Mouse (Mus musculus): ENCODE data around the gene Hoxc6. TPM values are rescaled to one million over a fixed set of nuclear protein-coding genes. Genes with fewer than 3 reads are reported as not detected.

Gene Hoxc6
- polyA plus RNA-seq, 1 experiment from 2014 or later: not detected

- Histone ChIP-seq H3K27ac (ENCODE audit: low read length) (no peak overlapping the region), H3K4me3 (ENCODE audit: low read depth, low read length) (no peak overlapping the region)
Observed at GRCm38 (mm10) chr15:103005308-103005707, 7.3 kb downstream of the Hoxc6 start.

GRCm38 (mm10) chr15:103005797-103006196, 7.7 kb downstream of the Hoxc6 start:
- Histone ChIP-seq H3K27ac (ENCODE audit: low read length) (no peak overlapping the region), H3K4me2 (ENCODE audit: low read length) (no peak overlapping the region), H3K4me3 (ENCODE audit: low read depth, low read length) (no peak overlapping the region), H3K9me3 (replicated peaks; ENCODE audit: control insufficient read depth, low read length, poor library complexity, severe bottlenecking) (no peaks in the 10 kb centered on the region), H3K4me1 (ENCODE audit: control insufficient read depth, insufficient read depth, low read length) (no peaks in the 10 kb centered on the region), H3K36me3 (ENCODE audit: control insufficient read depth, insufficient read depth, low read length) (no peaks in the 10 kb centered on the region), H3K27me3 (ENCODE audit: control insufficient read depth, insufficient read depth, low read depth, low read length) (peaks cover 96% of the 10 kb centered on the region), H3K9ac (ENCODE audit: low read depth, low read length) (no peak overlapping the region)
- 4% methylated on average over 5 of the region's 5 CpGs for WGBS
- ATAC-seq: no peak

More at GRCm38 (mm10) chr15:103005308-103005707, 7.3 kb downstream of the Hoxc6 start:
- peaks cover 96% of the 10 kb centered on the region for H3K27me3 ChIP-seq (ENCODE audit: control insufficient read depth, insufficient read depth, low read depth, low read length)
- no peaks in the 10 kb centered on the region for H3K9me3 ChIP-seq (replicated peaks; ENCODE audit: control insufficient read depth, low read length, poor library complexity, severe bottlenecking)
- 0% methylated on average over 17 of the region's 17 CpGs for WGBS
- H3K4me2 ChIP-seq (ENCODE audit: low read length): no peak overlapping the region
- H3K36me3 ChIP-seq (ENCODE audit: control insufficient read depth, insufficient read depth, low read length): no peaks in the 10 kb centered on the region
- no peak overlapping the region for H3K9ac ChIP-seq (ENCODE audit: low read depth, low read length)
- no peak for ATAC-seq
- no peaks in the 10 kb centered on the region for H3K4me1 ChIP-seq (ENCODE audit: control insufficient read depth, insufficient read depth, low read length)

GRCm38 (mm10) chr15:103006326-103006725, 8.3 kb downstream of the Hoxc6 start:
- H3K27me3 ChIP-seq (ENCODE audit: control insufficient read depth, insufficient read depth, low read depth, low read length): peaks cover 97% of the 10 kb centered on the region
- no peak overlapping the region for H3K4me3 ChIP-seq (ENCODE audit: low read depth, low read length)
- ATAC-seq: no peak
- H3K27ac ChIP-seq (ENCODE audit: low read length): no peak overlapping the region
- no peaks in the 10 kb centered on the region for H3K9me3 ChIP-seq (replicated peaks; ENCODE audit: control insufficient read depth, low read length, poor library complexity, severe bottlenecking)
- no peak overlapping the region for H3K4me2 ChIP-seq (ENCODE audit: low read length)
- WGBS: 10% methylated on average over 1 of the region's 1 CpGs
- no peaks in the 10 kb centered on the region for H3K4me1 ChIP-seq (ENCODE audit: control insufficient read depth, insufficient read depth, low read length)
- H3K9ac ChIP-seq (ENCODE audit: low read depth, low read length): no peak overlapping the region
- no peaks in the 10 kb centered on the region for H3K36me3 ChIP-seq (ENCODE audit: control insufficient read depth, insufficient read depth, low read length)

GRCm38 (mm10) chr15:103009265-103010111, 11.4 kb downstream of the Hoxc6 start:
- H3K27ac ChIP-seq (ENCODE audit: low read length): no peak overlapping the region
- 2% methylated on average over 27 of the region's 27 CpGs for WGBS
- H3K4me3 ChIP-seq (ENCODE audit: low read depth, low read length): no peak overlapping the region
- H3K27me3 ChIP-seq (ENCODE audit: control insufficient read depth, insufficient read depth, low read depth, low read length): peaks cover 96% of the 10 kb centered on the region
- H3K36me3 ChIP-seq (ENCODE audit: control insufficient read depth, insufficient read depth, low read length): no peaks in the 10 kb centered on the region
- no peak overlapping the region for H3K9ac ChIP-seq (ENCODE audit: low read depth, low read length)
- no peak overlapping the region for H3K4me2 ChIP-seq (ENCODE audit: low read length)
- peaks cover 5% of the 10 kb centered on the region; the same call in 1 of the 2 replicates for H3K4me1 ChIP-seq (ENCODE audit: control insufficient read depth, insufficient read depth, low read length)
- no peak for ATAC-seq
- no peaks in the 10 kb centered on the region for H3K9me3 ChIP-seq (replicated peaks; ENCODE audit: control insufficient read depth, low read length, poor library complexity, severe bottlenecking)

GRCm38 (mm10) chr15:103010112-103010846, 12.2 kb downstream of the Hoxc6 start:
- peaks cover 95% of the 10 kb centered on the region for H3K27me3 ChIP-seq (ENCODE audit: control insufficient read depth, insufficient read depth, low read depth, low read length)
- H3K9ac ChIP-seq (ENCODE audit: low read depth, low read length): no peak overlapping the region
- H3K36me3 ChIP-seq (ENCODE audit: control insufficient read depth, insufficient read depth, low read length): no peaks in the 10 kb centered on the region
- no peaks in the 10 kb centered on the region for H3K9me3 ChIP-seq (replicated peaks; ENCODE audit: control insufficient read depth, low read length, poor library complexity, severe bottlenecking)
- under 1% methylated on average over 31 of the region's 31 CpGs for WGBS
- H3K4me3 ChIP-seq (ENCODE audit: low read depth, low read length): no peak overlapping the region
- H3K4me2 ChIP-seq (ENCODE audit: low read length): no peak overlapping the region
- no peak for ATAC-seq
- H3K27ac ChIP-seq (ENCODE audit: low read length): no peak overlapping the region
- peaks cover 5% of the 10 kb centered on the region; the same call in 1 of the 2 replicates for H3K4me1 ChIP-seq (ENCODE audit: control insufficient read depth, insufficient read depth, low read length)

GRCm38 (mm10) chr15:103010847-103011555, 12.9 kb downstream of the Hoxc6 start:
- Histone ChIP-seq H3K9ac (ENCODE audit: low read depth, low read length) (no peak overlapping the region), H3K4me2 (ENCODE audit: low read length) (no peak overlapping the region), H3K27ac (ENCODE audit: low read length) (no peak overlapping the region)

GRCm38 (mm10) chr15:103011928-103012486, 13.9 kb downstream of the Hoxc6 start:
- Histone ChIP-seq H3K4me1 (ENCODE audit: control insufficient read depth, insufficient read depth, low read length) (peaks cover 5% of the 10 kb centered on the region; the same call in 1 of the 2 replicates), H3K36me3 (ENCODE audit: control insufficient read depth, insufficient read depth, low read length) (no peaks in the 10 kb centered on the region), H3K4me3 (ENCODE audit: low read depth, low read length) (no peak overlapping the region), H3K27me3 (ENCODE audit: control insufficient read depth, insufficient read depth, low read depth, low read length) (peaks cover 93% of the 10 kb centered on the region), H3K4me2 (ENCODE audit: low read length) (no peak overlapping the region), H3K27ac (ENCODE audit: low read length) (no peak overlapping the region), H3K9me3 (replicated peaks; ENCODE audit: control insufficient read depth, low read length, poor library complexity, severe bottlenecking) (no peaks in the 10 kb centered on the region), H3K9ac (ENCODE audit: low read depth, low read length) (no peak overlapping the region)
- WGBS: 3% methylated on average over 26 of the region's 26 CpGs
- ATAC-seq: no peak; the same call in 1 of the 2 replicates

More at GRCm38 (mm10) chr15:103010847-103011555, 12.9 kb downstream of the Hoxc6 start:
- WGBS: under 1% methylated on average over 28 of the region's 28 CpGs
- peaks cover 93% of the 10 kb centered on the region for H3K27me3 ChIP-seq (ENCODE audit: control insufficient read depth, insufficient read depth, low read depth, low read length)
- peaks cover 5% of the 10 kb centered on the region; the same call in 1 of the 2 replicates for H3K4me1 ChIP-seq (ENCODE audit: control insufficient read depth, insufficient read depth, low read length)
- H3K4me3 ChIP-seq (ENCODE audit: low read depth, low read length): no peak overlapping the region
- H3K9me3 ChIP-seq (replicated peaks; ENCODE audit: control insufficient read depth, low read length, poor library complexity, severe bottlenecking): no peaks in the 10 kb centered on the region
- ATAC-seq: no peak
- H3K36me3 ChIP-seq (ENCODE audit: control insufficient read depth, insufficient read depth, low read length): no peaks in the 10 kb centered on the region

GRCm38 (mm10) chr15:103013238-103013984, 15.4 kb downstream of the Hoxc6 start:
- Histone ChIP-seq H3K36me3 (ENCODE audit: control insufficient read depth, insufficient read depth, low read length) (no peaks in the 10 kb centered on the region), H3K9ac (ENCODE audit: low read depth, low read length) (no peak overlapping the region), H3K27ac (ENCODE audit: low read length) (no peak overlapping the region), H3K4me3 (ENCODE audit: low read depth, low read length) (no peak overlapping the region; the same call in 1 of the 2 replicates), H3K4me1 (ENCODE audit: control insufficient read depth, insufficient read depth, low read length) (peaks cover 5% of the 10 kb centered on the region; the same call in 1 of the 2 replicates), H3K4me2 (ENCODE audit: low read length) (peak overlapping the region; percentile 27; the same call in 1 of the 2 replicates), H3K9me3 (replicated peaks; ENCODE audit: control insufficient read depth, low read length, poor library complexity, severe bottlenecking) (no peaks in the 10 kb centered on the region), H3K27me3 (ENCODE audit: control insufficient read depth, insufficient read depth, low read depth, low read length) (peaks cover 93% of the 10 kb centered on the region)
- 2% methylated on average over 17 of the region's 17 CpGs for WGBS
- no peak for ATAC-seq

Measured in midbrain, embryonic 16.5 days (tissue).